9 mouse cellular contexts compared by ENCODE assay signal in the genomic region with DNA sequence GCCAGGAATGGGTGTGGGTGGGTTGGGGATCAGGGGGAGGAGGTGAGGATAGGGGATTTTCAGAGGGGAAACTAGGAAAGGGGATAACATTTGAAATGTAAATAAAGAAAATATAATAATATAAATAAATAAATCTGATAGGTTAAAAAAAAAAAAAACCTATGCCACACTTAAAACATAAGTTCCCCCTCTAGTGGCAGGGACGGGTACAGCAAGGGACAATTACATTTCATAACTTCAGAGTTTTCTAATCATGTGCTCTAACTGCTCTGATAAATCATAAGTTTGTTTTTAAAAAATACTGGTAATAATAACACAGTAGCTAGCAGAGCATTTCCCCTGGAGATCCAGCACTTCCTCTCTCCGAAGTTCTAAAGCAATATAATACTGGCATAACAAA. TPM values are rescaled to one million over a fixed set of nuclear protein-coding genes. Genes with fewer than 3 reads are reported as not detected.
DNase-seq lines count a peak whose midpoint lies in the region; ATAC-seq lines count a peak whose summit lies in the region.
"Had no signal": no experiment of that assay in that cellular context is flagged by ENCODE, and none has a peak within 500 bp of the region (broad histone marks: within the 10 kb centered on the region; RNA-seq: fewer than 3 reads in every experiment).

No protein-coding gene starts in this region.

- no peak overlapping the region for H3K27ac ChIP-seq in intestine, embryonic 15.5 days

- H3K9me3 ChIP-seq in intestine, embryonic 15.5 days, result no peaks in the 10 kb centered on the region

- no peak overlapping the region for H3K4me2 ChIP-seq in intestine, embryonic 15.5 days (replicated peaks)

- intact Hi-C loops in left cerebral cortex, postnatal 10 days (cut with DNase I), result no loop called here

- ATAC-seq in intestine, embryonic 15.5 days, result no peak

- no peaks in the 10 kb centered on the region for H3K4me1 ChIP-seq in intestine, embryonic 15.5 days (replicated peaks)

- WGBS in intestine, embryonic 15.5 days, result 33% methylated on average over 2 of the region's 2 CpGs

- peak; percentile 3 to 7 for DNase-seq in cerebellum, adult 18-20 months
- no peak for DNase-seq in cerebellum, adult 8-10 months
- peak; percentile 9 for DNase-seq in left cerebral cortex, adult 11 months (ENCODE audit: low spot score)
- DNase-seq in left cerebral cortex, postnatal 10 days (ENCODE audit: extremely low spot score in 1 of 2, low spot score in 2 of 2), result no peak
- DNase-seq in CD4-positive helper T cell, adult 2 months (ENCODE audit: low read depth, low spot score), result peak; percentile 4
- DNase-seq in embryo, embryonic 11 days, result peak; percentile 29
- DNase-seq in naive thymus-derived CD4-positive, alpha-beta T cell, adult 2 months (ENCODE audit: low read depth), result peak; percentile 32

- H3K27me3 ChIP-seq in intestine, embryonic 15.5 days (replicated peaks), result no peaks in the 10 kb centered on the region

- H3K36me3 ChIP-seq in intestine, embryonic 15.5 days, result no peaks in the 10 kb centered on the region

- H3K4me3 ChIP-seq in intestine, embryonic 15.5 days (replicated peaks), result no peak overlapping the region
- H3K4me3 ChIP-seq: erythroblast, embryonic 14.5 days had no signal

- H3K9ac ChIP-seq in intestine, embryonic 15.5 days, result no peak overlapping the region

RNA-seq across cellular contexts. Expression of a gene that starts 49.4 kb away (rescaled TPM):
- total RNA-seq in left cerebral cortex, postnatal 10 days (2021), result under 1 TPM; 0.43 to 0.71 TPM
- polyA plus RNA-seq in intestine, embryonic 15.5 days (2015; fragmentation: Nextera tagmentation; extraction: Ambion mirVana), result 1.4 and 1.9 TPM in 2 replicates

Comparison
In these comparisons a context has a peak if more than half of its experiments do, and no peak if none do; other contexts are left out.
1. DNase-seq: peak in cerebellum, adult 18-20 months (2 of 2), left cerebral cortex, adult 11 months (single experiment), CD4-positive helper T cell, adult 2 months (single experiment), embryo, embryonic 11 days (single experiment) and naive thymus-derived CD4-positive, alpha-beta T cell, adult 2 months (single experiment); none in cerebellum, adult 8-10 months (single experiment) and left cerebral cortex, postnatal 10 days (0 of 2).